Mouse (Mus musculus): ENCODE results near the gene Kcnd3.

Kcnd3 gene

DNA sequence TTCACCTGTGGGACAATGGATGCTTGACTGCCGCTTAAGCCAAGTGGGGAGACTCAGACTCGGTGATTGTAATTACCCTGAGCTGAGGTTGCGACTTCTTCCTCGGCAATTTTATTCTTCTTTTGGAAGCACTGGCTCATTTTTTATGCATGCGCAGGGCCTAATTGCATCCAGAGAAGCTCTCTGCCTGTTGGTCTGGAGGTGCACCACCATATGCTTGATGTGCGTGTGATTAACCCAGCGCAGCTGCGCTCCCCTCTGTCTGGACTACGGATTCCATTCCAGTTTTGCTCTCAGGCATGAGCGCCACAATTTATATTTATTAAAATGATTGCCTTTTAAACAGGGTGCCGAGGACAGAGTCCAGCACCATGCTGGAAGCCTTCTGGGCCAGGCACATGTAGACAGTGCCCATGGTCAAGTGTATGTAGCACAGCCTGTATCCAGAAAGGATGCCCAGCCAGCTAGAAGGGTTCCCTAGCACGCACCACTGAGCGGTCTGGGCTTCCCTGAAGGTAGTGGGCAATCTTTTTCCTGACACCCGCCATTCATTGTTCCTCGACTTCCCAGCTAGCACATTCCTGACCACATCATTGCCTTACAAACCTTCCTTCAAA, 138.0 kb downstream of the Kcnd3 start:
- no peak for DNase-seq (ENCODE audit: low spot score in 2 of 2)

DNA sequence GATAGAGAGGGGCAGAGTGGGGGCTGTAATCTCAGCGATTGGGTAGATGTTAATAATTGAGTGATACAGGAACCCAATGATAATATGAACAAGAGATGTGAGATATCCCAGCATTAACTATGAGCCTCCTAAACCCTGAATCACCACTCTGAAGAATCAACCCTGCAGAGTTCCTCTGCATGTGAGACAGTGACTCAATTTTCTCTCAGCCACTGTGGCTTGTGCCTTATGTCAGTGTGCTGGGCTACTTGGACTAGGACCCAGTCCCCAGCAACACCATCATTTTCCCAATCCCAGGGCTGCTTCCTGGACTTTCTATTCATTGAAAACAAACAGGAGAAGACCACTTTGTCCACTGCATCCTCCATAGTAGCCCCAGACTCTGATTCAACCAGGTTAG, 139.6 kb downstream of the Kcnd3 start:
- no peak for DNase-seq (ENCODE audit: low spot score in 2 of 2)

DNA sequence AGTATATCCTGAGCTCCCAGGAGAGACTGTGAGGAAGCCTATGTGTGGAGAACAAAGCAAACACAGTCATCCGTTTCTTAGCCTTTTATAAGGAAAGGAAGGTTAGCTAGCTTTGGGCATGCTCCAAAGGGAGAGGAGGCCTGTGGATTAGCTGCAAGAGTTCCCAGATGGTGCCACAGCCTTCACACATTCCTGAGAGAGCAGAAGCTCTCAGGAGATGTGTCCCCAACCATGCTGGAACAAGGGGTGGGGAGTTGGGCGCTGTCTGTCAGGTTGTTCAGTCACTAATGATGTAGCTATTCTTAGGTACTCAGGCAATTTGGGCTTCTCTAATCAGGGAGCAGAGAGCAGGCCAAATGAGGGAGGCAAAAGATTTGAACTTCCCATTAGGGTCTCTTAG, 140.1 kb downstream of the Kcnd3 start:
- DNase-seq (ENCODE audit: low spot score in 2 of 2), result no peak

DNA sequence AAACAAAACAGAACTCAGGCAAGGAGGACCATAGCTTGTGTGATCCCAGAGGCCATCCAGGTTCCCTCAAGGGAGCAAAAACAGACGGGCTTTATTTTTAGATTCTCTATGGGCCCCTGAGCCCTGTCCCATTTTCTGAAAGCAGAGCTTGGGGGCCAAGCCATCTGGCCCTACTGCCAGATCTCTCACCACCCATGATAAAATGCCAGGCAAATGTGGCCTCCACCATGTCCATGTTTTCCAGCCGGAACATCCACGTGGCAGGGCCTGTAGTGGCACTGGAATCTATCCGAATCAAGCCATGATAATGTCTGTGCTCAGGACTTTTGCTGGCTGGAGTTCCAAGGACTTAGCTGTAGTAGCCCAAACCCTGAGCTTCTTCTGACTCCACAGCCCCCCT, 148.4 kb downstream of the Kcnd3 start:
- DNase-seq (ENCODE audit: low spot score in 2 of 2), result no peak

DNA sequence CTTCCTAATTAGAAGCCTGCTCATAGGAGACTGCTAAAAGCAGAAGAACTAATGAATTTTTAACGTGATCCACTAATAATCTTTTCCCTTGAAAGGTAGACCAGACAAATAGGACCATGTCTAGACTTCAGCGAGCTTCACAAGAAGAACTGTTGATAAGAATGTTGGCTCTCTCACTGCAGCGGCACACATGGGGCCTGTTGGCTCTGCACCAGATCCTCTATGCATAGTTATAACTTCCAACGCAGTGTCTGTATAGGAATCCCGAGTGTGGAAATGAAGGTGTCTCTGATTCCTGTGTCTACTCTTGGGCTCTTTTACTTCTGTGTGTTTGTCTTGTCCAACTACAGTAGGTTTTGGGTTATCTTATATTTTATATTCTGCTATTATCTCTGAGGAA, 150.8 kb downstream of the Kcnd3 start:
- no peak for DNase-seq (ENCODE audit: low spot score in 2 of 2)

DNA sequence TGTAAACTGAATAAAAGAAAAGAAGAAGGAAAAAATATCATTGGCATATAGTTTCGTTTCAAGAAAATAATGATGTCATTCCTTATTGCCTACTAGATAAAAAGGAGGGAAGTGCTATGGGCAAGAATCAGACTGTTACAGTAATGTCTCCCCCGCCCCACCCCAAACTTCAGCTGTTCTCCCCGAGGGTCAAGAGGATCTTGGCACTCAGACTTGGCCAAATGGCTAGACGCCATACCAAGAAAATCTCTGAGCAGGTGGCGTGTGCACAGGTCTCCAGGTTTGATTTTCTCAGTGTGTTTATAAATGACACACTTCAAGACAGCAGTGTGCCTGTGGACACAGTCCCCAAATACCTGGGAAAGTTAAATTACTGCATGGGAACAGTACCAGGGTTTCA, 153.6 kb downstream of the Kcnd3 start:
- DNase-seq (ENCODE audit: low spot score in 2 of 2), result no peak

DNA sequence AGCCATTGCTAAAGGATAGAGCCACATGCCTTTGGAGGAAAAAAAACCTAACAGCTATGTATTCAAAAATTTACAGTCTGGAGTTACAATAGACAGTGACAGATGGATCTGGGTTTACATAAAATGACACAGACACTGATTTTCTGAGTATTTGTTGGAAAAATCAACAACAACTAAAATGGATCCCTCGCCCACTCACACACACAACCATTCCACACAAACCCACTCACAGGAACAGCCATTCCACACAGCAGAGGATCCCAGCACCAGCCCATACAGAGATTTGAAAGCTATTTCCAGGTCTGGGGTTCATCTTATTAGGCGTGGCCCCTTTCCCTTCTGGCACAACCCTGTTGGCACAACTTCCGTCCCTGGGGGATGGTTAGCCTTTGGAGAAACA, 156.7 kb downstream of the Kcnd3 start:
- DNase-seq (ENCODE audit: low spot score in 2 of 2), result no peak

DNA sequence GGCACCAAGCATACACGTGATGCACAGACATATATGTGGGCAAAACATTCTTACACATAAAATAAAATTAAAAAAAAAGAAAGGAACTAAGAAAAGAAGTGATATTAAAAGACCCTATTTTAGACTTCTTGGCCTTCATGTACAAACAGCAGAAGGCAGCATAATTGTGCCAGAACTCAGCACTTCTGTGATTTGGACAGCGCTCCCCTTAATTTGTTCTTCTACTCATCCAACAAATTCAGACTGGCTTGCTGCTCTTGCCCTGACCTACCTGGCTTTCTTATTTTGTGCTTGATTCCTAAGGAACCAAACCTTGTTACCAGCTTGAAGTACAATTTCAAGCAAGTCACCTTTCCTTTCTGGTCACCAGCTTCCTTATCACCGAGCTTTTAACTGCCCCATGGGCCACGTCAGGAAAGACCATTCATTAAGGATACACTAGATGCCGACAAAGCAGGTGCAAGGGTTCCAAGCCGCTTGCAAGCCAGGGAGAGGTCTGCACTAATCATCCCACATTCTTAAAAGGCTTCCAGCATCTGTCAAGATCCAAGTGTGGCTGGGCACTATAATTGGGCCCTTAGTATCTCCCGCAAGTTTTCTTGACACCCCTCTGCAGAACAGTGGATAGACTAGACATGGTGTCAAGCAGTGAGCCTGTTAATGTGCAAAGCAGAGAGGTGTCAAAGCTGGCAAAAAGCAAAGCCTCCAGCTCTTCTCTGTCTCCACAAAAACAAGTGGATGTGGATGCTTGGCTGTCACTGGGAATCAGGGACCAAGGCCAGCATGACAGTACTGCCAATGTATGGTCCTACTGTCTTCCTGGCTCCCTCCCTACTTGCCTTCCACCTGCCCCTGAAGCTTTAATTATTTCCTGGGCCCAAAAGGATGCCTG, 159.6 kb downstream of the Kcnd3 start:
- DNase-seq (ENCODE audit: low spot score in 2 of 2), result no peak

DNA sequence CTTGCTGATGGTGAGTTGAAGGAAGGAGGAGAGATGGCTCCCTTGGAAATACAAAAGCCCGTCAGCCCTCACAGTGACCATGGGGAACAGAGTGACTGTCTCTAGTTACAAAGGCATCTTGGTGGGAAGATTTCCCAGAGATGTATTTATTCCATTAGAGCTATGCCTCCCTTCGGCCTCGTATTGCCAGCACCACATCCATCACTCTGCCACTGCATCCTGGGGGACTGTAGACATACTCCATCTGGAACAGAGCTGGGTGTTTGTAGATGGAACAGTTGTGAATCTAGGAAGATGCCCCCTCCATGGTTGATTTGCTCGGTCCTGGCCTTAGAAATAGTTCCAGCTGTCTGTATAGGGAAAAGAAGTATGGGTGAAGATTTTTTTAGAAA, 160.3 kb downstream of the Kcnd3 start:
- no peak for DNase-seq (ENCODE audit: low spot score in 2 of 2)

DNA sequence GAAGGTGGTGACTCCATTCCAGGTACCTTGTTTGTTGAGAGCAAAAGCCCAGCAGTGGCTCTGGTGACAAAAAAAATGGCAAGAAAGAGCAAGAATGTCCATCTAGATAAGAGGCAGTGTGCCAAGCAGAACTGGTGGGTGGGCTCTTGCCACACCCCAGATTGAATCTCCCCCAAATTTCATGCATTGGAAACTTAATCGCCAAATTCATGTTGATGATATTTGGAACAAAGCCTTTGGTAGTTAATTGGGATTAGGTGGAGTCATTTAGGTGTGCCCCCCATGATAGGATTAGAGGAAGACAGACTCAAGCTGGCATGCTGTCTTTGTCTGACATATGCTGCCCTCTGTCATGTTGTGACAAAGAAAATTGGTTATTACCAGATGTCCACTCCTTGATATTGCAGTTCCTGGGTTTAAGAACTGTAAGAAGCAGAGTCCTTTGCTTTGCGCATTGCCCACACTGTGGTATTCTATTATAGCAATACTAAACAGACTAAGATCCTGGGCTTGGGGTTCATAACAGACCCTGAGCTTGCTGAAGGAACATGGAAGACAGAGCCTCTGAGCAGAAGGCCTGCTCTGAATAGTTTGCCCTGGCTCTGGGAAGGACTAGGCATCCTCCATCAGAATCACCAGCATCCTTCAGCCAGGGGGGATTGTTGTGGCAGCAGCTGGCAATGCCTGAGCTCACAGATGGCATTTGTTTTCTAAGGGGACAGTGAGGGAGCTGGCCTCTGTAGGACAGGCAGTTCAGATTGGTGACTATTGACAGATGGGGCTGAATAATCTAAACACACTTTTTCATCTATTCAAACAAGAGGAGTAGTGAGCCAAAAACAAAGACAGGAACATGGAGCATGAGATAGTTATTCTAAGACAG, 165.0 kb downstream of the Kcnd3 start:
- no peak for DNase-seq (ENCODE audit: low spot score in 2 of 2)

DNA sequence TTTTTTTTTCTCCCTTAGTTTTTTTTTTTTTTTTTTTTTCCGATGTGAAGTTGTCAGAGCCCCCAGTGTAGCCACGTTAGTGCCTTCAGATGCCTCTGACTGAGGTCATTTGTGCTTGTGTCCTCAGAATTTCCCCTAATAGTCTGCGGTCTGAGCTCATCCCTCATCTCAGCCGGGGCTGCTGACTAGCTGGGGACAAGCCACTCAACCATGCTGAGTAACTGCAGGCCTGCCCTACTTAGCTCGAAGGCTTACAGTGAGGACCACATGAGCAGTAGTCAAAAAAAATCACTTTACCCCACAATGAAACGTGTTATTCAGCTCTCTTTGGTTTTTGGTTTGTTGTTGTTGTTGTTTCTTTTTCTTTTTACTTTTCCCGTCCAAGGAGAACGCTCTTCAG, 169.0 kb downstream of the Kcnd3 start:
- no peak for DNase-seq (ENCODE audit: low spot score in 2 of 2)

DNA sequence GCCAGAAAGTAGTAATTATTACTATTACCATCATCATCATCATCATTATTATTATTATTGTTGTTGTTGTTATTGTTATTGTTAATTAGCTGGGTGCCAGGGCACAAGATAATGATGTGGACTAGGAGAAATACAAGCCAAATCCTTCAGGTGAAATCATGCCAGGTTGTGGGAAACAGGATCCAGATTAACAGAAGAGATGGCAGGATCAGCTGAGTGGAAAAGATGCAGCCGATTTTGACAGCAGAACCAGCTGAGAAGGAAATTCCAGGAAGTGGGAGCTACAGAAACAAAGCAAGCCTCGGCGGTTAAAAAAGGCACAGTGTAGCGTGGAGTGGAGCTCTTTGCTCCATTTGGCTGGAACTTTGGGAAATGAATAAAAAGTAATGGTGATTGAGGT, 171.0 kb downstream of the Kcnd3 start:
- DNase-seq (ENCODE audit: low spot score in 2 of 2), result no peak

DNA sequence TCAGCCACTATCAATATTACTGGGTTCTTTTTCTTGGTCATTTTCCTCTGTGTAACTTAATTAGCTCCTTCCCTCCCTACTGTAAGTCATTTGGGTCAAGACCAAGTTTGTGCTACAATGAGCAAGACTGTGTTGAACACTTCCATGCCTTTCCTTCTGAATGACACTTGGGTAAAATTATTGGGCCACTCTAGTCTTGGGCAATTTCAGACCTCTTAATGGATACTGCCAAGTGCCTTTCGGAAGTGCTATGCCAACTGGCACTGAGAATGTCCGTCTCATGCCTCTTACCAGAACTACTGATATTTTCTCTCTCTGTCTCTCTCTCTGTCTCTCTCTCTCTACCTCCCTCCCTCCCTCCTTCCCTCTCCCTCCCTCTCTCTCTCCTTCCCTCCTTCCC, 173.8 kb downstream of the Kcnd3 start:
- DNase-seq (ENCODE audit: low spot score in 2 of 2), result no peak

DNA sequence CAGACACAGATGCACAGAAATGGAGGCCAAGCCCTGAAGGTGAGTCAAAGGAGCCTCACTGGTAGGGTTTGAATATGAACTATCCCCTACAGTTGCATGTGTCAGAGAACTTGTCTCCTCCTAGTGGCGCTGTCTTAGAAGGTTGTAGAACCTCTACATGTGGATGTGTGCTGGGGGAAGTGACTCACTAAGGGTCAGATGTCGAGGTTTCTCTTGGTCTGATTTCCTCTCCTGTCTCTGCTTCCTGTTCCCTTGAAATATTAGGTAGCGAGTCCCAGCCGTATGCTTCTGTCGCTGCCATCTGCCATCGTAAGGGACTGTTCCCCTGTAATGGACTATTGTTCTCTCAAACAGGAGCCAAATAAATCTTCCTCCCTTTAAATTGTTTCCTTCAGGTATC, 175.1 kb downstream of the Kcnd3 start:
- DNase-seq (ENCODE audit: low spot score in 2 of 2), result no peak

DNA sequence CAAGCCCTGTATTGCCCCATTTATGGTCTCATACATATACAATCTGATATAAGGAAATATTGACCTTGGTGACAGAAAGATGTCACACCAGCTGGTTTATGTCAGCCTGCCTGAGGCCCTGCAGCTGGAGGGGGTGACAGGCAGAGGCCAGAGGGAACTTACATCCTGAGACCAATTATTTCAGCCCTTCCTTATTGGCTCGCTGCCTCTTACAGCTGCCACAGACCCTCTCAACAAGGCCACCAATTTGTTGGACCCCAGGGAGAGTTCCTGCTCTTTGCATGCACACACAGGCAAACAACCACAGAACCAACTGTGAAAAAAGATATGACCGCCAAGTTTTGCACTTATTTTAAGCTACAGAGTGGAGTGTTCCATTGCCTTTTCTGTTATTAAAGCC, 180.2 kb downstream of the Kcnd3 start:
- DNase-seq (ENCODE audit: low spot score in 2 of 2), result no peak

DNA sequence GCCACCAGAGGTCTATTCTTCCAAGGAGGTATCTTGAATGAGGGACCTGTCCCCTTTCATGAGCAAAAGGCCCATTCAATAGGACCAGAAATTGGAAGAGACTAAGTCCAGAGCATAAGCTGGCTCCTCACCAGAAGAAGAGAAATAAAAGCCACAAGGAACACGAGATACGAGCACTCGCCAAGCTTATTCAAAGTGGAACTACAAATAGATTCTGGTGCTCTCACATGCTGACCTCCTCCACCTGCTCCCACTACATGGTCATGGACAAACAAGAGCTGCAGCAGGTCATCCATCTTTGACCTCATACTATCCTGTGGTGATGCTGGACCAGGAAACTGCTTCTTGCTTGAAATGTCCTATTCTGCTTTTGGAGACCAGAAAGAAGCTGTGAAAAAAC, 180.9 kb downstream of the Kcnd3 start:
- DNase-seq (ENCODE audit: low spot score in 2 of 2), result no peak

DNA sequence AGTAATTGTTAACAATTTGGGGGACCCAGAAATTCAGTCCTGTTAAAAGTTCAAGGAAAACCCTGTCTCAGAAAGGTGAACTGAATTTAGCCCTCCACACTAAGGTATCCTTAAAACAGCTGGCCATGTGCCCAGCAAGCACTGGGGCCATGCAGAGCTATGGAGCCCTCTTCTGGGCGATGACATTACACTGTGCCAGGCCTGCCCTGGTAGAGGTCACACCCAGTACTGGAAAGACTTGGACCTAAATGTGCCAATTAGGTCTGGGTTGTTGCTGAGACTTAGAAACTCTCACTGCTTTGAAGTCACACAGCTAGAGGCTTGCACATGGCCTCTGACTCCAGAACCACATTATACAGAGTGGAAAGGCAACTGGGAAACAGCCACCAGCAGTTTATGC, 190.1 kb downstream of the Kcnd3 start:
- DNase-seq (ENCODE audit: low spot score in 2 of 2), result no peak

DNA sequence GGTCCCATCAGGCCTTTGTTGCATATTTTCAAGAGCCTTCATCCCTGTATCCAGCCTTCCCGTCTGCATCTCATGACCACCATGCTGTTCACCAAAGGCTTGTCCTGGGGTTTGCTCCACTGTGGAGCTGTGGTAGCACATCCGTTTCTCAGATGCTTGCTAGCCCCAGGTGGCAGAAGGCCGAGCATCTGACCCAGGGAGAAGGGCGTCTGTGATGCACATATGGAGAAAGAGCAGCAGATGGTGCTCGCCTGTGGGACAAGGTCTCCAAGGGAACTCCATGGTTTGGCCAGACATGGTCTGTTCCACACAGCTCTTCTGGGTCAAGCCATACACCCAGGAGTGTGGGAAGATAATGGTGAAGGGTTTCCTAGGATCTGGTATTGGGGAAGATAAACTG, 191.4 kb downstream of the Kcnd3 start:
- DNase-seq (ENCODE audit: low spot score in 2 of 2), result no peak

DNA sequence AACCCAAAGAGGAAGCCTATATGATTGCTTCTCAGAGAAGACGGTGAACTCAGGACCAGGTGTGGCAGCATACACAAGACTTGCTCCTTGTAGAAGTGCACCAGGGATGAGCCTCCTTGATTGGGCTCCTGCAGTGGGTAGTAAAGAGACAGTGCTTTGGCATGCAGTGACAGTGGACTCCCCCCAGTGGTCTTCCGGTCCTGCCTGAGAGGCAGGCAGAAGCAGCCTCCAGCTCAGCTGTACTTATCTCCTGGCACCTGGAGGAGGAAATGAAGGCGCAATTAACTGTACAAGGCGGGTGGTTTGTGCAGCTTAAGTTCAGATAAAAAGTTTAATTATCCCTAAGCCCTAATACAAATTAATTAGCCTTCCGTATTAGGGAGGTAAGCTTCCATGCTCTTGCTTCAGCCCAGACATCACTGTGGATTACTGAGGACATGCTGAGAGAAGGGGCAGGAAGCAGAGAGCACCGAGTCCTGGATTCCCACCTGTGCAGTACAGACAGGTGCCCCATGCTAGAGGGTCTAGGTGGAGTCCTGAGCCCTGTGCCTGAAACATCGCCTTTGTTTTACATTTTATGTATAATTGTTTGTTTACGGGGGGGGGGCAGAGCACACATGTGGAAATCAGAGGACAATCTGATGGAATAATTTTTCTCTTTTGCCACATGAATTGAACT, 196.9 kb downstream of the Kcnd3 start:
- DNase-seq (ENCODE audit: low spot score in 2 of 2), result no peak

DNA sequence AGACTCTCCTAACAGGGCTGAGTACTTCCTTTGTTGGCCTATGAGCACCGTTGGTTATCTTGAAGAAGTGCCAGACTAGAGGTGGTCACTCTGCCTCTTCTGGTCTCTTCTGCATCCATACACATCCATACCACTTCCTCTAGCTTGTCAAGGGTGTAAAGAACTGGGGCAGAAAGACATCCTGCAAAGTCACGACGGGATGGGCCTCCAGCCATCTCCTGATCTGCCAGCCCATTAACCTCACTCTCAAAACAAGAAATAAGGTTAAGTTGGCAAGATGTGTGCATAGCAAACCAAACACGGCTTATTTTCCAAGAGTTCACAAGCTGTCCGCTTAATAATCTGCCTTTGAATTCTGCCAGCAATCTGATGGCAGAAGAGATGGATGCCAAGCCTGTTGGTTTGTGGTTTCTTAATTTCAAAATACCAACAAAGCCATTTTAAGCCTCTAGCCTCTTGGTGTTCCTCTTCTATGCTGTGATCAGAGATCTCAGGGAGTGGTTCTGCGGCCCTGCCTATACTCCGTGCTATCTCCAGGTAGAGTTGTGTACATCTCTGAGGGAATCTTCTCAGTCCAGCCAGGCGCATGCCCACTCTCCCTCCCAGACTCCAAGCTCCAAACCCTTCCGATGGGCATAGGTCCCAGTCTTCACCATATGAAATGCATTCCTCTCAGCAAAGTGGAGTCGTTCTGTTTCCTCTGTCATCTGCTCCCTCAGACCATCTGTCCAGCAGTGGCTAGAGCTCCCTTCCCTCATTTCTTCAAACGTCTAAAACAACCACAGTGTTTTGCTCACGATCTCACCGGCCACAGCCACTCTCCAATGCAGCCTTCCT, 201.6 kb downstream of the Kcnd3 start:
- no peak for DNase-seq (ENCODE audit: low spot score in 2 of 2)

DNA sequence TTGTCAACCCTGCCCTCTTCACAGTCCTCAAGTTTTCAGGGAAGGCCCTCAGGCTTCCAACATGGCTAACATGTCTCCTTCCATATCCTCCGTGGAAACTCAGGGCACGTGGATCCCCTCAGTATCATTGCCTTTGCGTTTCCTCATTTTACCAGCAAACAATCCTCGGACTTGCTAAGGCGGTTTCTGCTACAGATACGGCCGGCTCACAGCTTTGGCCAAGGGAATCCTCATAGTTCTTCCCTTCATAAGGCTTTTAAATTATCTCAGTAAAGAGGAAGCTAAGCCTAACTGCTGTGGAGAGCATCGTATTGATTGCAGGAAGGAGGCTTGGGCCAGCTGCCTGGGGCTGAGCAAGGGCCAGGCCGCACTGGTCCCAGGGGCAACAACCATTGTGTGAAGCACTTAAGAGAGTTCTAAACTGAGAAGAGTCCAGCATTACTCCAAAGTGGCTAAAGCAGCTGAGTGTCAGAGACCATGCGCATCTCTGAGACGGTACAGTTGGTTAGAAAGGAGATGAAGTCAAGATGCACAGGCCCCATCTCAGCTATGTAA, 203.0 kb downstream of the Kcnd3 start:
- no peak for DNase-seq (ENCODE audit: low spot score in 2 of 2)

Measured in spleen, postnatal 14 days (tissue).